Mouse (Mus musculus) heart, adult 2 months (tissue): ENCODE results near the gene Ctnna2.

ENCODE experiments used
- CTCF ChIP-seq: fragments of 200-600 bp; IDR thresholded peaks from 2 replicates; pipeline ENCODE4 v1.8.1; 2022; ENCODE audit warnings: antibody characterized with exemption, mild to moderate bottlenecking, moderate library complexity
- POLR2A ChIP-seq: fragments of 200-500 bp; IDR thresholded peaks from 2 replicates; pipeline ENCODE4 v1.6.1; 2011; ENCODE audit warnings: mild to moderate bottlenecking, low read depth, low read length, control low read depth; ENCODE audit not compliant: insufficient read depth

- TF ChIP-seq CTCF (no peak), POLR2A (no peak)
Measured at GRCm38 (mm10) chr6:77569851-77570250, 409.6 kb downstream of the Ctnna2 start.
